16 mouse cellular contexts compared by ENCODE assay signal in the genomic region with DNA sequence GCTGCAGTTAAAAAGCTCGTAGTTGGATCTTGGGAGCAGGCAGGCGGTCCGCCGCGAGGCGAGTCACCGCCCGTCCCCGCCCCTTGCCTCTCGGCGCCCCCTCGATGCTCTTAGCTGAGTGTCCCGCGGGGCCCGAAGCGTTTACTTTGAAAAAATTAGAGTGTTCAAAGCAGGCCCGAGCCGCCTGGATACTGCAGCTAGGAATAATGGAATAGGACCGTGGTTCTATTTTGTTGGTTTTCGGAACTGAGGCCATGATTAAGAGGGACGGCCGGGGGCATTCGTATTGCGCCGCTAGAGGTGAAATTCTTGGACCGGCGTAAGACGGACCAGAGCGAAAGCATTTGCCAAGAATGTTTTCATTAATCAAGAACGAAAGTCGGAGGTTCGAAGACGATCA.
DNase-seq lines count a peak whose midpoint lies in the region; ATAC-seq lines count a peak whose summit lies in the region.
"Had no signal": no experiment of that assay in that cellular context is flagged by ENCODE, and none has a peak within 500 bp of the region (broad histone marks: within the 10 kb centered on the region; RNA-seq: fewer than 3 reads in every experiment).

No protein-coding gene starts in this region.

- H3K9ac ChIP-seq in kidney, embryonic 15.5 days: no peak overlapping the region
- no peak overlapping the region for H3K9ac ChIP-seq in intestine, embryonic 16.5 days (ENCODE audit: low read depth, low read length)
- H3K9ac ChIP-seq: embryonic facial prominence, embryonic 15.5 days; heart, embryonic 12.5 days; hindbrain, embryonic 15.5 days; liver, postnatal 0 days; neural tube, embryonic 13.5 days had no signal

- peak; percentile 38 for DNase-seq in gastrocnemius, postnatal 25 days
- no peak for DNase-seq in gastrocnemius, adult 18-20 months (ENCODE audit: low spot score)
- peak; percentile 22 to 74 for DNase-seq in kidney, postnatal 4 days
- peak; percentile 17 for DNase-seq in ovary, postnatal 36 days (ENCODE audit: low spot score)
- DNase-seq in ovary, adult 18-20 months (ENCODE audit: low spot score): no peak
- peak; percentile 68 for DNase-seq in induced T-regulatory cell, adult 2 months (ENCODE audit: low read depth)

- no peaks in the 10 kb centered on the region for H3K4me1 ChIP-seq in kidney, embryonic 15.5 days
- H3K4me1 ChIP-seq in intestine, embryonic 16.5 days (ENCODE audit: control insufficient read depth, insufficient read depth, low read length): no peaks in the 10 kb centered on the region
- H3K4me1 ChIP-seq: embryonic facial prominence, embryonic 15.5 days; heart, embryonic 12.5 days; hindbrain, embryonic 15.5 days; neural tube, embryonic 13.5 days had no signal

- no peak overlapping the region for H3K4me2 ChIP-seq in kidney, embryonic 15.5 days
- no peak overlapping the region for H3K4me2 ChIP-seq in intestine, embryonic 16.5 days (ENCODE audit: low read depth, low read length)
- H3K4me2 ChIP-seq: embryonic facial prominence, embryonic 15.5 days; heart, embryonic 12.5 days; hindbrain, embryonic 15.5 days; midbrain, embryonic 11.5 days; neural tube, embryonic 13.5 days had no signal

- 0 out of 2 replicates have a peak, but pooled peaks cover 4% of the 10 kb centered on the region for H3K9me3 ChIP-seq in kidney, embryonic 15.5 days (replicated peaks)
- H3K9me3 ChIP-seq in intestine, embryonic 16.5 days (ENCODE audit: control insufficient read depth, low read length): no peaks in the 10 kb centered on the region
- H3K9me3 ChIP-seq: embryonic facial prominence, embryonic 15.5 days; hindbrain, embryonic 15.5 days had no signal

- H3K4me3 ChIP-seq in kidney, embryonic 15.5 days (replicated peaks): no peak overlapping the region
- no peak overlapping the region for H3K4me3 ChIP-seq in intestine, embryonic 16.5 days (ENCODE audit: low read length)
- H3K4me3 ChIP-seq: embryonic facial prominence, embryonic 15.5 days; heart, embryonic 12.5 days; hindbrain, embryonic 15.5 days; neural tube, embryonic 13.5 days had no signal

- ATAC-seq in kidney, embryonic 15.5 days (replicated peaks; ENCODE audit: low FRiP score): no peak
- ATAC-seq in intestine, embryonic 16.5 days: no peak
- ATAC-seq: forebrain, embryonic 16.5 days; intestine, postnatal 0 days; liver, postnatal 0 days had no signal

- no peak overlapping the region for H3K27ac ChIP-seq in kidney, embryonic 15.5 days
- no peak overlapping the region for H3K27ac ChIP-seq in intestine, embryonic 16.5 days (ENCODE audit: low read length)
- H3K27ac ChIP-seq: embryonic facial prominence, embryonic 15.5 days; hindbrain, embryonic 15.5 days; neural tube, embryonic 13.5 days had no signal

- H3K27me3 ChIP-seq in kidney, embryonic 15.5 days: no peaks in the 10 kb centered on the region
- H3K27me3 ChIP-seq in intestine, embryonic 16.5 days (replicated peaks; ENCODE audit: control insufficient read depth, insufficient read depth, low read length): no peaks in the 10 kb centered on the region
- H3K27me3 ChIP-seq: embryonic facial prominence, embryonic 15.5 days; heart, embryonic 12.5 days; hindbrain, embryonic 15.5 days; neural tube, embryonic 13.5 days had no signal

- WGBS in kidney, embryonic 15.5 days: 60% methylated on average over 33 of the region's 33 CpGs
- WGBS in intestine, embryonic 16.5 days: 69% methylated on average over 30 of the region's 33 CpGs

- no peaks in the 10 kb centered on the region for H3K36me3 ChIP-seq in kidney, embryonic 15.5 days
- H3K36me3 ChIP-seq in intestine, embryonic 16.5 days (ENCODE audit: control insufficient read depth, insufficient read depth, low read length): no peaks in the 10 kb centered on the region
- H3K36me3 ChIP-seq: embryonic facial prominence, embryonic 15.5 days; heart, embryonic 12.5 days; hindbrain, embryonic 15.5 days; neural tube, embryonic 13.5 days had no signal

Comparison
In these comparisons a context has a peak if more than half of its experiments do, and no peak if none do; other contexts are left out.
1. DNase-seq: peak in gastrocnemius, postnatal 25 days (single experiment), kidney, postnatal 4 days (2 of 2), ovary, postnatal 36 days (single experiment) and induced T-regulatory cell, adult 2 months (single experiment); none in gastrocnemius, adult 18-20 months (single experiment) and ovary, adult 18-20 months (single experiment).